Mouse (Mus musculus): ENCODE measurements around the gene Hgfac.

Gene Hgfac

DNA sequence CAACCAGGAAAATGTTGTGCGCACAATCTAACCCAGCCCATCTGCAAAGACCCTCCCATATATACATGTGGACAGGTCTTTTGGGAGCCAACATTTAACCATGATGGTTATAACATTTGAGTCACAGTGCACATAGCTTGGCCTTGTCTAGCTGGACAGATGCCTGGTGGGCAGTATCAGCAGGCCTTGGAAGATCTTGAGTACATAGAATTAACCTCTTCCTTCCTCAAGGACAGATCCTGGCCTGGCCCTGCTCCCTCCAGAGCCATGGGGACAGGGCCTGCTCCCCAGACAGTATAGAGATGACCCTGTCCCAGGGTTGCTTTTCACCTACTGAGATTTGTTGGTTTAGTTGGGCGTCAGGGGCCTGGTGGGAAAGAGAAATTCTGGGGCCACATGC is 28.5 kb downstream of the Hgfac start:
- TF ChIP-seq GATA4 (IDR thresholded peaks at IDR 0.05; ENCODE audit: insufficient replicate concordance, low read length) = no peak

DNA sequence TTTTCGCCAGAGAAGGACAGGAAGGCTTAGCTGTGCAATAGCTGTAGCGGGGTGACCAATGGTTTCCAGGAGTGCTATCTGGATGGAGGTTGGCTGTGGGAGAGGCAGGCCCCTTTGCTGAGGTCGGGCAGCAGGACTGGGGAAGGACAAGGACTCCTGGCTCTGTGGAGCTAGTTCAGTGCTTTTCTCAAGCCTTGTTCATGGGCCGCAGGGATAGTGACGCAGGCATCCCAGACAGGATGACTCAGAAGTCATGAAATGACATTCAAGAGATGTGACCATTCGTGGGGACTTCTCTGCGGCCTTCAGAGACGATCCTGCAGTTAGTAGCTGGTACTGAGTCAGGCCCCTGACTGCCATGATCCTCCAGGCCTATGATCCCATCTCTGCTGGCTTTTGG is 29.0 kb downstream of the Hgfac start:
- no peak for TF ChIP-seq GATA4 (IDR thresholded peaks at IDR 0.05; ENCODE audit: insufficient replicate concordance, low read length)

DNA sequence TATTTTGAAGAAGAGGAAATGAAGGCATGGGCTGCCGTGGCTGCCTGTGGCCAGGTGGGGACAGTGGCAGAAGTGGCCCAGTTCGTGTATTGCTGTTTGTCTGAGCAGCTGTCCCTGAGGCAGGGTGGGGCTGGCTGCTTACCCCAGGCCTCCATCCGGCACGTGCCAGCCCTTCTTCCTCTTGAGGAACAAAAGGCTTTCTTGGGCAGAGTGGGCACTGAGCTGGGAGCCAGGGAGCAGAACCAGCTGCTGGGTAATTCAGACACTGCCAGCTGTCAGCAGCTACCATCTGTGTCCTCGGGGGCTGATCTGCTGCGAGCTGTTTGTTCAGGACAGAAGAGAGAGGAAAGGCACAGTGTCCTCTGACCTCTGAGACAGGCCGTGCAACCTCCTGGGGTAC is 29.6 kb downstream of the Hgfac start:
- no peak for TF ChIP-seq GATA4 (IDR thresholded peaks at IDR 0.05; ENCODE audit: insufficient replicate concordance, low read length)

DNA sequence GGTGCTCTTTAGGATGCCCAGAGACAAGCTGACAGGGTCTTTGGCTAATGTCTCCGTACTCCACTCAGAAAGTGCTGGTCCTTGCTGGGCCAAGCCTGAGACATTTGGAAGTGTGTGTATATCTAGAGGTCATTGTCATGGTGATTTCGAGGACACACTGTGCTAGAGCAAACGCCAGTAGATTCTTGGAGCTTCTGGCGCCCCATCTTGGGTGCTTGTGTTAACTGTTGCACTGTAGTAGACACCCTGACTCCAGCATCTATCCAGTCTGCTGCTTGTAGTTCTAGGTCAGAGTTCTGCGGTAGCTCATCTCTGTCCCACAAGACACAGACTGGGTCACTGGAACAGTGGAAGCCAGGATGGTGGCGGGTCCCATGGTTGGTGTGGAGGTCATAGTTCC is 30.5 kb downstream of the Hgfac start:
- TF ChIP-seq GATA4 (IDR thresholded peaks at IDR 0.05; ENCODE audit: insufficient replicate concordance, low read length) = no peak

DNA sequence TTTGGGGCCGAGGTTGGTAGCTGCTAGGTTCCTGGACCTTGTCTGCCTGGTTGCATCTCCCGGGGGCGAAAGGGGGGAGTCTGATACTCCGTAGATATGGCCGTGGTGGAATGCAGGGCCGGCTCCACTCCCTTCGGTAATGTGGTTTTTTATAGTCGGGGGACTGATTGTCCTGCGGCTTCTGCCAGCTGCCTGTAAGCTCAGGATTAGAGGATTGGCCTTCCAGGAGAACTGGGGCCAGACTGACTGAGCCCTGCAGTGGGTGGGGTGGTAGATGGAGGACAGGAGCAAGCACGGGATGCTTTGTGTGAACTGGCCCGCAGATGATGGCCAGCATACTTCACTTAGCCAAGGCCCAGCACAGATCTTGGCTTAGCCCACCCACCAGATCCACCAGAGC is 31.9 kb downstream of the Hgfac start:
- TF ChIP-seq GATA4 (IDR thresholded peaks at IDR 0.05; ENCODE audit: insufficient replicate concordance, low read length) = no peak

DNA sequence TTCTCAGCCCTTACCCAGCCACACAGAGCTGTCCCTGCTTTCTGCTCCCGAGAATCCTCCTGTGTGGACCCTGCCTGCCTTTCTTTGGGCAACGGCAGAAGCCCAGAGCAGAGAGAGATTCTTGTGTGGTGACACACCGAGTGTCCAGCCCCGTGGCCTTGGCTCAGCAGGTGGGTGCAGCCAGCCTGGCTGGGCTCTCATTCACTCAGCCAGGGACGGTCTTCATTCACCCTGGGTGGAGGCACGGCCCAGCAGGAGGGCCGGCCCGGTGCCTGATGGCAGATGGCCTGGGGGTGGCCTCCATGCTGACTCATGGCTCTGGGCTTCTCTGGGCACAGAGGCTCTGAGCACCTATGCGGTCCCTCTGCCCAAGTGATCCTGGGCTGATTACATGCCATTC is 32.7 kb downstream of the Hgfac start:
- no peak for TF ChIP-seq GATA4 (IDR thresholded peaks at IDR 0.05; ENCODE audit: insufficient replicate concordance, low read length)

DNA sequence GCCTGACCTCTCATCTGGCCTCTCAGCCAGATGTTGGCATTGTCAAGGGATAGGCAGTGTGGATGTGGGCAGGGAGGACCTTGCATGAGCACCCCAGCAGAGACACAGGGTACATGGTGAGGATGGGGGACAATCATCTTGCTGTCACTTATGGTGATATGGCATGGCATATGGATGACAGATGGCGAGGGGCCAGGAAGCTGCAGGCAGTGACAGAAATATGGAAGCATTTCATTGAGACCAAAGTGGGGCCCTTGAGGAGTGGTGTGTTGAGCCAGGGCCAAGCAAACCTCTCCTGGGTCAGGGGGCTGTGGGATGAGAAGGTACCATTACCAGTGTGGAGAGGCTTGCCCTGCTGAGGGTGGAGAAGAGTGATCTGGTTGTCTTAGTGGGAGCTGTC is 35.1 kb downstream of the Hgfac start:
- no peak for TF ChIP-seq GATA4 (IDR thresholded peaks at IDR 0.05; ENCODE audit: insufficient replicate concordance, low read length)

DNA sequence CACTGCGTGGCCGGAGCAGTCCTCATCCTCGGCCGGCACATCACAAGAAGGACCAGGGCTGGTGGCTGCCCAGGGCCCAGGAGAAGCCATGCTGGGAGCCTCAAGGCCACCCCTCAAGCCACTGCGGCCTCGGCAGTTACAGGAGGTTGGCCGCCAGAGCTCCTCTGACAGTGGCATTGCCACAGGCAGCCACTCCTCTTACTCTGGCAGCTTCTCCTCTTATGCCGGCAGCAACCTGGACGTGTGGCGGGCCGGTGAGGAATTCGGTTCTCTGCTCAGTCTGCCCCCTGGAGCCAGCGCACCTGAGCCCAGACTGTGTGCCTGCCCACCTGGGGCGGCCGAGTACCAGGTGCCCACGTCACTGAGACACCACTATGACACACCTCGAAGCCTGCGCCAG is 37.8 kb downstream of the Hgfac start:
- no peak for TF ChIP-seq GATA4 (IDR thresholded peaks at IDR 0.05; ENCODE audit: insufficient replicate concordance, low read length)

DNA sequence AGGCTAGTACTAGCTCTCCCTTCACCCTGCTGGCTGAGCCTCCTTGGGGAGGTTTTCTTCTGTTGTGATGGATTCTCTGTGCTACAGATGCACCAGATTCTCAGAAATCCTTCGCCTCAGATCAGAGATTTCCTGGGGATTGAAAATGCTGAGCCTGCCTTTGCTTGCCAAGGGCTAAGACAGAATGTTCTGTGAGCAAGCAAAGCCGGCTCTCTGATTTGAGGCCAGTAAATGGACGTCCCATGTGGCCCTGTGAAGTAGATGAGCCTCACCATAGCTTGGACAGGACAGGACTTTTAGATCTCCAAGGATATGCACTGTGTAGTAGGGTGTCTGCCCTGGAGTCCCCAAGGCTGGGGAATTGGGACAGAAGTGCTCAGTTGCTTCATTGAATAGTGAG is 43.6 kb downstream of the Hgfac start:
- TF ChIP-seq GATA4 (IDR thresholded peaks at IDR 0.05; ENCODE audit: insufficient replicate concordance, low read length) = no peak

DNA sequence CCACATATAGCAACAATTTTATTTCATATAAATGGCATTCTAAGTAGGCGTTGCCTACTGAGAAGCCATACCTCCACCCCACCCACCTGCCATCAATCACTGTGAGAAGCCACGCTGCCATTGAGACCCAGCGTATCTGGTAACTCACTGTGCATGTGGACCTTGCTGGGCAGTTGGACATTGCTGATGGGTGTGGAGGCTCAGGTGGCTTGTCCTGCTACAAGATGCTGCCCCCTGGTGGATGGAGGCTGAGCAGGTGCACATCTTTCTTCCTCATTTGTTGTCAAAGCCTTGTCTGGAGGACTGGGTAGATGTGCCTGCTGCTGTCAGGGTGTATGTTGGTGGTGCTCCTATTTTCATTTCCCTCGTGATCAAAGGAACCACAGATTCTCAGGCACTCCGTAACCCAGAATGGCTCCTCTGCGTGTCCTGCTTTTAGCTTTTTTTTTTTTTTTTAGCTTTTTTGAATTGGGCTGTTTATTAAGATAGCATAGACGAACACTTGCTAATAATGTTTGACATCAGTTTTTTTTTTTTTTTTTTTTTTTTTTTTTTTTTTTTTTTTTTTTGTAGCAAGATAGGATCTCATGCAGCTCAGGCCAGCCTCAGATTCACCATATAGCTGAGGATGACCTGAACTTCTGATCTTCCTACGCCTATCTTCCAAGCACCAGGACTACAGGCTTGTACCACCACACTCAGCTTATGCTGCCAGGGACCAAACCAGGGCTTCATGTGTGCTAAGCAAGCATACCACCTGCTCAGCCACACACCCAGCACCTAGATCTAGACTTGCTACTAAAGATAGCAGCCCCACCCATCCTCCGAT is 47.7 kb downstream of the Hgfac start:
- TF ChIP-seq GATA4 (IDR thresholded peaks at IDR 0.05; ENCODE audit: insufficient replicate concordance, low read length) = no peak

DNA sequence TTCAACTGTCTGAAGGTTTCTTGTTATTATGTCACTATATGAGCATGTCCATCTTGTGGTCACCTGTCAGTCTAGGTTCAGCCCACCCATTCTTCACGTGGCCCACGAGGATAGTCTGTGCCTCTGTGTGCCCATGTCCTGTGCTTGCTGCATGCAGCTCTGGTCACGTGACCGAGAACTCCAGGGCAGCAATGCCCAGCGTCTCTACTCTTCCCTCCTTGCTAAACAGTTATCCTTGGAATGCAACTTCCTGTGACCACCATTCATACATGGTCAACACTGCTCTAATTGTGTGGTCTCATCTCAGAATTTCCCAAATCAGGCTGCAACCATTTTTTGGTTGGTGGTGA is 48.3 kb downstream of the Hgfac start:
- no peak for TF ChIP-seq GATA4 (IDR thresholded peaks at IDR 0.05; ENCODE audit: insufficient replicate concordance, low read length)

DNA sequence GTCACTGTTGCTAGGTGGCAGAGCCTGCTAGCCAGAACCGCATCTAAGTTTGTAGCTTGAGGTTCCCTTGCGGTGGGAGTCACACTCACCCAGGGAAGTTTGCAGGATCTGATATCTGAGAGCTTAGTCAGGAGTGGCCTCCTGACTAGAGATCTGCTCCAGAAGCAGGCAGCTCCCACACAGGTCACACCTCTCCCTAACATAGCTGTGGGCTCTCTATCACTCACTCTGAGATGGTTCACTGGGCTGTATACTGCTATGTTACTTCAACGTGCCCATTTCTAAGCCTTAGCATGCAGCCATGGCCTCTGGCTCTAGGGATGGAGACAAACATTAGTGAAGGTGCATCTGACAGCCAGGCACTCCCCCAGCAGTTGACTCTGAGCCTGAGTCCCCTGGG is 50.3 kb downstream of the Hgfac start:
- TF ChIP-seq GATA4 (IDR thresholded peaks at IDR 0.05; ENCODE audit: insufficient replicate concordance, low read length) = no peak

Measured in liver, adult (tissue).